Mouse (Mus musculus): ENCODE data around the gene Ankrd34a. TPM values are rescaled to one million over a fixed set of nuclear protein-coding genes. Genes with fewer than 3 reads are reported as not detected.

The Ankrd34a gene
- polyA plus RNA-seq, 1 experiment = 3.7 TPM

DNA sequence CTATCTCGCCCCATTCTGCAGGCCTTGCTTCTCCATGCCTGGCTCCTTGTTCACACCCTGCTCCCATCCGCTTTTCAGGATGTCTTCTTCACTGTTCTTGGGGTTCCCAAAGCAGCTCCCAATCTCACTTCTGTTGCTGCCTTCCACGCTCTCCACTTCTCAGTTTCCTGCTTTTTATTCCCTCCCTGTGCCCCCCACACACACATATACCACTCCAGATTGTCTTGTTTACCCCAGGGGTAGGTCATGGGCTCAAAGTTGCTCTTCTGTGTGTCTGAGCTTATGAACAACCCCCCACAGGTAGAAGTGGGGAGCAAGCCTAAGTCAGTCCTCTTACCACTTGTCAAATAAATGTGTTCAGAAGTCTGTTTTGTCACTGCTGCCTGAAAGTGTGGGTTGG lies 3.0 kb downstream of the Ankrd34a start:
- H3K4me3 ChIP-seq (ENCODE audit: insufficient read depth, poor library complexity, severe bottlenecking) = no peak overlapping the region
- no peak overlapping the region for H3ac ChIP-seq (ENCODE audit: control insufficient read depth, insufficient read length, low read depth)
- TF ChIP-seq MAX (IDR thresholded peaks at IDR 0.05) = no peak
- no peak for TF ChIP-seq USF1 (IDR thresholded peaks at IDR 0.05; ENCODE audit: low read depth)
- TF ChIP-seq CTCF (IDR thresholded peaks at IDR 0.05; ENCODE audit: control insufficient read depth, insufficient read depth, insufficient read length) = no peak
- no peak for TF ChIP-seq CEBPB (IDR thresholded peaks at IDR 0.05; ENCODE audit: low read depth)
- no peak for TF ChIP-seq MYOG (IDR thresholded peaks at IDR 0.05; ENCODE audit: control insufficient read depth, extremely low read depth, insufficient read length)
- TF ChIP-seq MYOD1 (IDR thresholded peaks at IDR 0.05; ENCODE audit: control insufficient read depth, insufficient read length, low read depth) = no peak
- TF ChIP-seq FOSL1 (IDR thresholded peaks at IDR 0.05; ENCODE audit: insufficient read depth, low read length, poor library complexity, severe bottlenecking) = no peak
- peaks cover 9% of the 10 kb centered on the region for H3K36me3 ChIP-seq (ENCODE audit: control insufficient read depth, insufficient read depth)
- no peaks in the 10 kb centered on the region for H3K27me3 ChIP-seq (ENCODE audit: control insufficient read depth, insufficient read depth, insufficient read length)
- H3K79me2 ChIP-seq (ENCODE audit: control insufficient read depth, insufficient read depth) = peaks cover 31% of the 10 kb centered on the region
- H3K79me3 ChIP-seq (ENCODE audit: low read depth) = peaks cover 20% of the 10 kb centered on the region

DNA sequence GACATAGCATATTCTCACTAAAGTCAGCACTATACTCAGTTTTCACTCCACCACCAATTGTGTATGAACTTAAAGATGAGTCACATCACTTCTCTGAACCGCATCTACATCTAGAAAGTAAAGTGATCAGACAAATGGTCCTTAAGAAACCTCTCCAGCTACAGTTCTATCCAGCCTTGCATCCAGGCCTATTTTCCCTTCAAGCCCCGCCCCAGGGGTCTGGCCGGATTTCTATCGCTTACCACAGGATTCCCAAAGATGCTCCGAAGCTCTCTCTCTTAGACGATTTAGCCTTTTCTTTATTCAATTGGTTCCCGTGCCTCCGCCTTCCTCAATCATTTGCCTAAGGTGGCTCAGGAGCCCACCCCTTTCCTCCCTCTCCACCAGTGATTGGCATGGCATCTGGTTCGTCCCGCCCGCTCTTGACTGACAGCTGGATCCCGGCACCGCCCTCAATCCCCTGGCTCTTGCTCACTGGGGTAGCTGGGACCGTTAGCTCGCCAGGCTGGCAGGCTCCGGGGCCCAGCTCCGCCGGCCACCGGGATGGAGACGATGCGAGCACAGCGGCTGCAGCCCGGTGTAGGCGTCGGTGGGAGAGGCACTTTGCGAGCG lies 4.3 kb downstream of the Ankrd34a start, which contains the start of gene Lix1l:
Lix1l (plus strand) TSS at position 511 of the 612 bp plus-strand sequence.
- Histone ChIP-seq H3ac (ENCODE audit: control insufficient read depth, insufficient read length, low read depth) (peak within 1 kb of the TSS; percentile 83), H3K79me2 (ENCODE audit: control insufficient read depth, insufficient read depth) (peaks cover 43% of the 10 kb centered on the region), H3K27me3 (ENCODE audit: control insufficient read depth, insufficient read depth, insufficient read length) (no peaks in the 10 kb centered on the region), H3K36me3 (ENCODE audit: control insufficient read depth, insufficient read depth) (peaks cover 10% of the 10 kb centered on the region), H3K79me3 (ENCODE audit: low read depth) (peaks cover 25% of the 10 kb centered on the region), H3K4me3 (ENCODE audit: insufficient read depth, poor library complexity, severe bottlenecking) (peak within 1 kb of the TSS; percentile 44)
- TF ChIP-seq MYOD1 (IDR thresholded peaks at IDR 0.05; ENCODE audit: control insufficient read depth, insufficient read length, low read depth) (no peak), CEBPB (IDR thresholded peaks at IDR 0.05; ENCODE audit: low read depth) (no peak), CTCF (IDR thresholded peaks at IDR 0.05; ENCODE audit: control insufficient read depth, insufficient read depth, insufficient read length) (no peak), FOSL1 (IDR thresholded peaks at IDR 0.05; ENCODE audit: insufficient read depth, low read length, poor library complexity, severe bottlenecking) (no peak), MAX (IDR thresholded peaks at IDR 0.05) (no peak)

DNA sequence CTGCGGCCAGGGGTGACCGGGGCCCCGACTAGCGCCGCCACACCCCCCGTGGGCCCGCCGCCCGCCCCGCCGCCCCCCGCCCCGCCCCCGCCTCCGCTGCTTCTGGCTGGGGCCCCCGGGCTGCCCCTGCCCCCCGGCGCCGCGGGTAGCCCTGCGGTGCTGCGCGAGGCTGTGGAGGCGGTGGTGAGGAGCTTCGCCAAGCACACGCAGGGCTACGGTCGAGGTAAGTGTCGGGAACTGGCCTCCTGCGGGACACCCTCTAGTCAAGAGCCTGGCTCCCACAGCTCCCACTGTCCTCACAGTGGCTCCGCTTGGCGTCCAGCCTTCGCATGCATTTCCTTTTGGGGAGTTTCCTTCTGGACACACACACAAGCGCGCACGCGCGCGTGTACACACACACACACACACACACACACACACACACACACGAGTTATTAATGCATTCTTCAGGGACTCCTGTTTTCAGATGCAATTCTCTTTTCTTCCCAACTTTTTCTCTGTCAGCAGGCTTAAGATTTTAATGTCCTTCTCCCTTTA lies 4.9 kb downstream of the Ankrd34a start:
- no peak for TF ChIP-seq USF1 (IDR thresholded peaks at IDR 0.05; ENCODE audit: low read depth)
- no peak for TF ChIP-seq CTCF (IDR thresholded peaks at IDR 0.05; ENCODE audit: control insufficient read depth, insufficient read depth, insufficient read length)
- no peak for TF ChIP-seq CEBPB (IDR thresholded peaks at IDR 0.05; ENCODE audit: low read depth)
- no peak for TF ChIP-seq MAX (IDR thresholded peaks at IDR 0.05)
- no peak for TF ChIP-seq MYOG (IDR thresholded peaks at IDR 0.05; ENCODE audit: control insufficient read depth, extremely low read depth, insufficient read length)
- no peak for TF ChIP-seq FOSL1 (IDR thresholded peaks at IDR 0.05; ENCODE audit: insufficient read depth, low read length, poor library complexity, severe bottlenecking)
- no peak for TF ChIP-seq MYOD1 (IDR thresholded peaks at IDR 0.05; ENCODE audit: control insufficient read depth, insufficient read length, low read depth)
- H3K27me3 ChIP-seq (ENCODE audit: control insufficient read depth, insufficient read depth, insufficient read length) = no peaks in the 10 kb centered on the region
- peak overlapping the region; percentile 83 for H3ac ChIP-seq (ENCODE audit: control insufficient read depth, insufficient read length, low read depth)
- H3K4me3 ChIP-seq (ENCODE audit: insufficient read depth, poor library complexity, severe bottlenecking) = peak overlapping the region; percentile 44
- peaks cover 25% of the 10 kb centered on the region for H3K79me3 ChIP-seq (ENCODE audit: low read depth)
- H3K79me2 ChIP-seq (ENCODE audit: control insufficient read depth, insufficient read depth) = peaks cover 43% of the 10 kb centered on the region
- H3K36me3 ChIP-seq (ENCODE audit: control insufficient read depth, insufficient read depth) = peaks cover 10% of the 10 kb centered on the region

DNA sequence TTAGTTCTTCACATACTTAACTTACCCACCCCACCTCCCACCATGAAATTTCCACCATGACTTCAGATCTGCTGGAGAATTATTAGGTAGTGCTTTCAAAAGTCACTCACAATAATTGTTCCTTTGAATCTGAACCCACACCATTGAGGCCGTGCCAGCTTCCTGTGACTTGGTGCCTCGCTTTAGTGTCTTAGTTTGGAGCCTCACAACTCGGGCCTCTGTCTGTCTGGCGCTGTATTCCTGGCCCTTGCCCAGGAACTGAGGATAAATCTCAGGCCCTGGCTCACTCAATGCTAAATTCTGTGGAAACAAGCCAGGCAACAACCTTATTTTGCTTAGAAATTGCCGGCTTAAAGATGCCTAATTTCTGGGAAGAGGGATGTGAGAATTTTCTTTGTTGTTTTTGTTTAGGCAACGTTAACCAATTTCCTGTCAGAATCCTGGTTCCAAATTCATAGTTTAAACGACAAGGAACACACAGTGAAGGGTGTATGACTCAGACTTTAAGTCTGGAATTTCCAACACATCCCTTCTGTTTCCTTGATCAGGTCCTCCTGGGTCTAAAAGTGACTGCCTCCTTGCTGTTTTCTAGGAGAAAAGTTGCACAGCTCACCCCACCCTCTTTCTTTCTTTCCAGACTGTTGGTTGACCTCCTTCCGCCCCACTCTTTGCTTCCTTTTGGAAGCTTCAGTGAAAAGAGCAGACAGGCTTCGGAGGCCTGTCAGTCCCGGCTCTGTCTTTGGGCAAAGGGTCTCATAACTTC lies 5.7 kb downstream of the Ankrd34a start:
- H3ac ChIP-seq (ENCODE audit: control insufficient read depth, insufficient read length, low read depth) = peak overlapping the region; percentile 60
- peaks cover 25% of the 10 kb centered on the region for H3K79me3 ChIP-seq (ENCODE audit: low read depth)
- peak overlapping the region; percentile 44 for H3K4me3 ChIP-seq (ENCODE audit: insufficient read depth, poor library complexity, severe bottlenecking)
- H3K36me3 ChIP-seq (ENCODE audit: control insufficient read depth, insufficient read depth) = peaks cover 10% of the 10 kb centered on the region
- no peaks in the 10 kb centered on the region for H3K27me3 ChIP-seq (ENCODE audit: control insufficient read depth, insufficient read depth, insufficient read length)
- H3K79me2 ChIP-seq (ENCODE audit: control insufficient read depth, insufficient read depth) = peaks cover 47% of the 10 kb centered on the region
- TF ChIP-seq CTCF (IDR thresholded peaks at IDR 0.05; ENCODE audit: control insufficient read depth, insufficient read depth, insufficient read length) (no peak), FOSL1 (IDR thresholded peaks at IDR 0.05; ENCODE audit: insufficient read depth, low read length, poor library complexity, severe bottlenecking) (no peak), USF1 (IDR thresholded peaks at IDR 0.05; ENCODE audit: low read depth) (no peak), MAX (IDR thresholded peaks at IDR 0.05) (no peak), MYOG (IDR thresholded peaks at IDR 0.05; ENCODE audit: control insufficient read depth, extremely low read depth, insufficient read length) (no peak), MYOD1 (IDR thresholded peaks at IDR 0.05; ENCODE audit: control insufficient read depth, insufficient read length, low read depth) (no peak), CEBPB (IDR thresholded peaks at IDR 0.05; ENCODE audit: low read depth) (no peak)

DNA sequence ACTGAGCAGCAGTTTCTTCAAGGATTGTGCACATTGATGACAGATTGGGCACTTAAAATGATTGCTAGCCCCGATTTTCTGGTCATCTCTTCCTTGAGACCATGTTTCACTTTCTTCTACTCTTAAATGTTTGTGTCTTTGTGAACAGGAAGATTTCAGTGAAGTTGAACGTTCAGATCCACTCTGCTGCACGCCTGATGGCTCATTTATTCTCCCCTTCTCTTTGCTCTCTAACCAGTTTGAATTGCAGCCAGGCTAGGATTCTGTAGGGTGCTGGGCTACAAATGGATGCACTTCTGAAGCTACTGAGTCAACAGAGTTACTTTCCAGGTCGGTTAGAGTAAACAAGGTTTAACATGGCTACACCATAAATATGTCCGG lies 6.3 kb downstream of the Ankrd34a start:
- peaks cover 25% of the 10 kb centered on the region for H3K79me3 ChIP-seq (ENCODE audit: low read depth)
- no peak overlapping the region for H3ac ChIP-seq (ENCODE audit: control insufficient read depth, insufficient read length, low read depth)
- H3K79me2 ChIP-seq (ENCODE audit: control insufficient read depth, insufficient read depth) = peaks cover 53% of the 10 kb centered on the region
- H3K27me3 ChIP-seq (ENCODE audit: control insufficient read depth, insufficient read depth, insufficient read length) = no peaks in the 10 kb centered on the region
- peaks cover 10% of the 10 kb centered on the region for H3K36me3 ChIP-seq (ENCODE audit: control insufficient read depth, insufficient read depth)
- TF ChIP-seq MAX (IDR thresholded peaks at IDR 0.05) (no peak), CTCF (IDR thresholded peaks at IDR 0.05; ENCODE audit: control insufficient read depth, insufficient read depth, insufficient read length) (no peak), USF1 (IDR thresholded peaks at IDR 0.05; ENCODE audit: low read depth) (no peak), CEBPB (IDR thresholded peaks at IDR 0.05; ENCODE audit: low read depth) (no peak), FOSL1 (IDR thresholded peaks at IDR 0.05; ENCODE audit: insufficient read depth, low read length, poor library complexity, severe bottlenecking) (no peak), MYOD1 (IDR thresholded peaks at IDR 0.05; ENCODE audit: control insufficient read depth, insufficient read length, low read depth) (no peak)
- H3K4me3 ChIP-seq (ENCODE audit: insufficient read depth, poor library complexity, severe bottlenecking) = no peak overlapping the region

All from C2C12 (cell line).